Mouse (Mus musculus) erythroblast, embryonic 14.5 days (primary cell): ENCODE measurements at regions not wholly inside any gene's neighbourhood (a gene's known extent, or its start where the extent isn't known, plus 50 kb on each side); places are given as distances from the start of the nearest gene placed in this dataset.

Experiments
- GATA1 ChIP-seq: IDR thresholded peaks from 2 replicates; pipeline ENCODE4 v1.6.1; 2012; ENCODE audit warnings: low read length, inconsistent platforms, mixed read lengths
- TAL1 ChIP-seq: IDR thresholded peaks from 3 replicates; pipeline ENCODE4 v1.6.1; 2012; ENCODE audit warnings: low read length, inconsistent platforms, mixed read lengths

DNA sequence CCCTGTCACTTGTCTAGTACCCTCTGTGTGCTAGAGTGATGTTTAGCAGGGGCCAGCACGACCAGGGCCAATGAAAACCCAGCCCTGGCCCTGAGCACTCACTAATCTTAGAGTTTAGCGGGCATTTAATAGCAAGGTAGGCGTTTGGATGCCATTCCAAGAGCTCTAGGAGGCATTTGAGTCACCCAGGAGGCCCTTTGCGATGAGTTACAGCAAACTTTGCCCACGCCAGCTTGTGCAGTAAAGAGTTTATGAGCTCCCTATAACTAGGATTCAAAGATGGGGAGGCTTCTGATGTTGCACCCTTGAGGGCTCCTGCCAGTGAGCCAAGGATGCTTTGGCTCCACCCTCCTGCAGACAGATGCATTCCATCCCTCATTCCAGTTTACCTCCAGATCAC is 150.8 kb downstream of the Plpp3 start:
- TF ChIP-seq GATA1 = no peak
- no peak for TF ChIP-seq TAL1
